Mouse (Mus musculus) intestine, postnatal 0 days (tissue): Measurements from ENCODE around the gene Myd88. TPM values are rescaled to one million over a fixed set of nuclear protein-coding genes. Genes with fewer than 3 reads are reported as not detected.

Source experiments
- ATAC-seq: fragments of 200-750 bp; cut with Nextera tagmentation; 2 replicates; pipeline ENCODE4 v1.8.0; 2017; ENCODE audit warnings: mild to moderate bottlenecking, moderate TSS enrichment, moderate library complexity
- H3K27ac ChIP-seq: fragments of 300-500 bp; sonication (generic); 2 replicates; pipeline ENCODE4 v1.5.1; 2014; ENCODE audit warnings: mild to moderate bottlenecking, low read depth, low read length, moderate library complexity
- H3K27me3 ChIP-seq: fragments of 300-500 bp; sonication (generic); replicated peaks from 2 replicates; pipeline ENCODE4 v1.6.1; 2014; ENCODE audit warnings: low read length, mixed read lengths; ENCODE audit not compliant: control insufficient read depth, insufficient read depth
- H3K36me3 ChIP-seq: fragments of 300-500 bp; sonication (generic); 2 replicates; pipeline ENCODE4 v1.6.1; 2014; ENCODE audit warnings: mild to moderate bottlenecking, moderate library complexity; ENCODE audit not compliant: control insufficient read depth, insufficient read depth
- H3K4me1 ChIP-seq: fragments of 300-500 bp; sonication (generic); replicated peaks from 2 replicates; pipeline ENCODE4 v1.6.1; 2014; ENCODE audit warnings: antibody characterized with exemption, low read length, mixed read lengths; ENCODE audit not compliant: control insufficient read depth, insufficient read depth
- H3K4me2 ChIP-seq: fragments of 300-500 bp; sonication (generic); replicated peaks from 2 replicates; pipeline ENCODE4 v1.6.1; 2014; ENCODE audit warnings: low read depth, mild to moderate bottlenecking, moderate library complexity
- H3K4me3 ChIP-seq: fragments of 300-500 bp; sonication (generic); 2 replicates; pipeline ENCODE4 v1.5.1; 2014; ENCODE audit warnings: low read depth, low read length
- H3K9ac ChIP-seq: fragments of 300-500 bp; sonication (generic); 2 replicates; pipeline ENCODE4 v1.6.1; 2014; ENCODE audit warnings: mild to moderate bottlenecking, low read depth, low read length
- H3K9me3 ChIP-seq: fragments of 300-500 bp; sonication (generic); 2 replicates; pipeline ENCODE4 v1.6.1; 2016; ENCODE audit warnings: mixed run types; ENCODE audit not compliant: control insufficient read depth
- CTCF ChIP-seq: sonication (generic); IDR thresholded peaks from 2 replicates; pipeline ENCODE4 v1.5.1; 2016; ENCODE audit warnings: low read depth, mild to moderate bottlenecking, control low read depth, antibody characterized with exemption, moderate library complexity
- WGBS: fragments of 180-500 bp; shearing (Covaris S2); extraction: QIAGEN DNeasy Blood & Tissue Kit; methylation state at CpG from one replicate; pipeline ENCODE4 v1.1.7; 2014; 5-methylcytosine and 5-hydroxymethylcytosine counted together
- polyA plus RNA-seq: library from polyadenylated mRNA; unstranded; fragments of >200 nt; fragmentation: Nextera tagmentation; extraction: Ambion mirVana; gene quantifications from 2 replicates; pipeline ENCODE4 v1.2.1, GENCODE M21; 2015

Gene Myd88
- polyA plus RNA-seq, 1 experiment from 2014 or later: 30.9 TPM

GRCm38 (mm10) chr9:119321392-119322229 lies 19.6 kb downstream of the Myd88 start:
- Histone ChIP-seq H3K27ac (peak overlapping the region; percentile 93), H3K4me3 (peak overlapping the region; percentile 92), H3K9ac (peak overlapping the region; percentile 80), H3K27me3 (no peaks in the 10 kb centered on the region), H3K36me3 (0 out of 2 replicates have a peak, but pooled peaks cover 4% of the 10 kb centered on the region), H3K9me3 (no peaks in the 10 kb centered on the region), H3K4me1 (no peaks in the 10 kb centered on the region), H3K4me2 (peak overlapping the region; percentile 99)
- peak; percentile 3 for ATAC-seq
- no peak for TF ChIP-seq CTCF
- under 1% methylated on average over 58 of the region's 59 CpGs for WGBS

- Histone ChIP-seq H3K4me1 (no peaks in the 10 kb centered on the region), H3K27me3 (no peaks in the 10 kb centered on the region), H3K4me2 (peak overlapping the region; percentile 99), H3K4me3 (peak overlapping the region; percentile 92), H3K27ac (no peak overlapping the region), H3K9me3 (no peaks in the 10 kb centered on the region), H3K9ac (0 out of 2 replicates have a peak overlapping the region, but pooled peaks have one; percentile 80), H3K36me3 (0 out of 2 replicates have a peak, but pooled peaks cover 4% of the 10 kb centered on the region)
- 11% methylated on average over 7 of the region's 7 CpGs for WGBS
- ATAC-seq: no peak
- TF ChIP-seq CTCF: no peak
Observed at GRCm38 (mm10) chr9:119320946-119321345, 20.3 kb downstream of the Myd88 start.

GRCm38 (mm10) chr9:119320446-119320845 lies 20.8 kb downstream of the Myd88 start:
- 70% methylated on average over 7 of the region's 7 CpGs for WGBS
- TF ChIP-seq CTCF: no peak
- Histone ChIP-seq H3K9me3 (no peaks in the 10 kb centered on the region), H3K27me3 (no peaks in the 10 kb centered on the region), H3K27ac (no peak overlapping the region), H3K9ac (no peak overlapping the region), H3K36me3 (0 out of 2 replicates have a peak, but pooled peaks cover 4% of the 10 kb centered on the region), H3K4me2 (peak overlapping the region; percentile 99; the same call in 1 of the 2 replicates), H3K4me1 (no peaks in the 10 kb centered on the region), H3K4me3 (no peak overlapping the region)
- ATAC-seq: no peak

- H3K27ac ChIP-seq: no peak overlapping the region
- WGBS: 75% methylated on average over 1 of the region's 1 CpGs
- no peaks in the 10 kb centered on the region for H3K4me1 ChIP-seq
- no peak overlapping the region for H3K4me3 ChIP-seq
- H3K9me3 ChIP-seq: no peaks in the 10 kb centered on the region
- ATAC-seq: no peak
- TF ChIP-seq CTCF: no peak
- no peaks in the 10 kb centered on the region for H3K27me3 ChIP-seq
- no peak overlapping the region for H3K4me2 ChIP-seq
- H3K9ac ChIP-seq: no peak overlapping the region
- H3K36me3 ChIP-seq: 0 out of 2 replicates have a peak, but pooled peaks cover 4% of the 10 kb centered on the region
Observed at GRCm38 (mm10) chr9:119318891-119319290, 22.3 kb downstream of the Myd88 start.

GRCm38 (mm10) chr9:119313096-119313495 lies 28.1 kb downstream of the Myd88 start:
- 90% methylated on average over 9 of the region's 10 CpGs for WGBS
- H3K4me3 ChIP-seq: no peak overlapping the region

GRCm38 (mm10) chr9:119309067-119309466 lies 32.1 kb downstream of the Myd88 start:
- Histone ChIP-seq H3K4me2 (no peak overlapping the region), H3K9me3 (no peaks in the 10 kb centered on the region), H3K4me1 (no peaks in the 10 kb centered on the region), H3K9ac (no peak overlapping the region), H3K27me3 (no peaks in the 10 kb centered on the region), H3K27ac (no peak overlapping the region), H3K4me3 (no peak overlapping the region), H3K36me3 (no peaks in the 10 kb centered on the region)
- WGBS: 83% methylated on average over 1 of the region's 1 CpGs
- no peak for TF ChIP-seq CTCF
- ATAC-seq: no peak

More at GRCm38 (mm10) chr9:119313096-119313495, 28.1 kb downstream of the Myd88 start:
- no peaks in the 10 kb centered on the region for H3K9me3 ChIP-seq
- ATAC-seq: no peak
- no peak overlapping the region for H3K4me2 ChIP-seq
- no peaks in the 10 kb centered on the region for H3K4me1 ChIP-seq
- TF ChIP-seq CTCF: no peak
- H3K27ac ChIP-seq: no peak overlapping the region
- H3K36me3 ChIP-seq: 0 out of 2 replicates have a peak, but pooled peaks cover under 1% of the 10 kb centered on the region
- no peak overlapping the region for H3K9ac ChIP-seq
- H3K27me3 ChIP-seq: no peaks in the 10 kb centered on the region
